Mouse (Mus musculus): ENCODE measurements around the gene Mcm5. TPM values are rescaled to one million over a fixed set of nuclear protein-coding genes. Genes with fewer than 3 reads are reported as not detected.

The Mcm5 gene
- polyA plus RNA-seq, 1 experiment from 2014 or later, result 41.0 TPM

DNA sequence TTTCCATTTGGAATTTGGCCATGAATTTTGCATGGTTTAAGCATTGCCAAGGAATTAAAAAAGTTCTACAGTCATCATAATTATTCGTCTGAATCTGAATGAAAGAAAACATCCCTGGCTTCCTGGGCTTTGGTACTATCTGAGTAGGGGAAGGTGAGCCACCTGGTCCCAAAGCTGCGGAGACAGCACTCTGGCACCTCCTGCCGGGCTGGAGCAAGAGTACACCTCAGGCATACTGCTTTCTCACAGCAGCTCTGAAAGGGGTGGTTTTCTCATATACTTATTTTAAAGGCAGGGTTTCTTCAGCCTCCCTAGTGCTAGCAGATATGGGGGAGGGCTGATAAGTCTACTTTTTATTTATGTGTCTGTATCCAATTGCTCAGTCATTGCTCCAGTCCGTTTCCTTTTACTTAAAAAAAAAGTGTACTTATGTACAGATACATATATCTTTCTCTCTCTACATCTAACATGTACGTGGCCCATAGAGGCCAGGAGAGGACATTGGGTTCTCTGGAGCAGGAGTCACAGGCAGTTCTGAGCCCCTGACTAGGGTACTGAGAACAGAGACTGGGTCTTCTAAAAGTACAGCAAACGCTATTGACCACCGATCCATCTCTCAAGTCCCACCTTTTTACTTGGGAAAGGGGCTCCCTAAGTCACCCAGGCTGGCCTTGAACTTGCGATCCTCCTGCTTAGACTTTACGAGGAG lies 688 bp upstream of the Mcm5 start:
- H3K9me3 ChIP-seq, result no peaks in the 10 kb centered on the region
- peak overlapping the region; percentile 72 for H3K4me3 ChIP-seq
- peak overlapping the region; percentile 52 for H3K9ac ChIP-seq
- H3K27ac ChIP-seq (replicated peaks), result peak overlapping the region; percentile 82
- no peaks in the 10 kb centered on the region for H3K27me3 ChIP-seq
- peaks cover 14% of the 10 kb centered on the region for H3K4me1 ChIP-seq (replicated peaks)
- 0 out of 2 replicates have a peak, but pooled peaks cover 5% of the 10 kb centered on the region for H3K36me3 ChIP-seq
- ATAC-seq (ENCODE audit: low FRiP score, low read depth), result peak; percentile 73
- WGBS, result under 1% methylated on average over 9 of the region's 9 CpGs
- H3K4me2 ChIP-seq, result peak overlapping the region; percentile 63

DNA sequence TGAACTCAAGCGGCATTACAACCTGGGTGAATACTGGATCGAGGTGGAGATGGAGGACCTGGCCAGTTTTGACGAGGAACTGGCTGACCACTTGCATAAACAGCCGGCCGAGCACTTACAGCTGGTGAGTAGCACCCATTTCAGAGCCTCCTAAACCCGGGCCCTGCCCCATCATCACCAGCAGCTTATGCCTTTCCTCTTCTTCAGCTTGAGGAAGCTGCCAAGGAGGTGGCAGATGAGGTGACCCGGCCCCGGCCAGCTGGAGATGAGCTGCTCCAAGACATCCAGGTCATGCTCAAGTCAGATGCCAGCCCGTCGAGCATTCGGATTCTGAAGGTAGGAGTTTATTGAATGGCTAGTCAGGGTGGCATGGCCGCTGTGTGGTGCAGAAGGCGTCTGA lies 724 bp downstream of the Mcm5 start:
- Histone ChIP-seq H3K4me2 (peak overlapping the region; percentile 83), H3K4me3 (peak overlapping the region; percentile 72), H3K36me3 (0 out of 2 replicates have a peak, but pooled peaks cover 5% of the 10 kb centered on the region), H3K4me1 (replicated peaks) (peaks cover 14% of the 10 kb centered on the region), H3K9me3 (no peaks in the 10 kb centered on the region), H3K9ac (peak overlapping the region; percentile 32), H3K27ac (replicated peaks) (no peak overlapping the region), H3K27me3 (no peaks in the 10 kb centered on the region)
- 23% methylated on average over 13 of the region's 13 CpGs for WGBS
- ATAC-seq (ENCODE audit: low FRiP score, low read depth), result no peak

DNA sequence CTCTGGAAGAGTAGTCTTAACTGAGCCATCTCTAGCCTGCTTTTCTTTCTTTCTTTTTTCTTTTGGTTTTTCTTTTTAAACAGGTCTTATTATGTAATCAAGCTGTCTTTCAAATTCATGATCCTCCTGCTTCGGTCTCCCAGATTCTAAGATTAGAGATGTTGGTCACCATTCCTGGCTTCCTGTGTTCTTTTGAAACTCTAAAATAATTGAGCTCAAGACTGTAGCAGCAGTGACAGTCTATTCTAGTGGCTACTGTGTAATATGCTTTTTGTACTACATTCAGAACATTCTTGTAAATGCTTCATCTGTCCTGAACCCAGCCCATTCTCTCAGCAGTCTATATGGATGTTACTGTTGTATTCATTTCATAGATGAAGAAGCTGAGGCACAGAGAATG lies 9.1 kb downstream of the Mcm5 start:
- Histone ChIP-seq H3K4me3 (no peak overlapping the region), H3K36me3 (peaks cover 21% of the 10 kb centered on the region), H3K4me1 (replicated peaks) (no peaks in the 10 kb centered on the region), H3K9me3 (no peaks in the 10 kb centered on the region), H3K27me3 (no peaks in the 10 kb centered on the region), H3K4me2 (no peak overlapping the region), H3K27ac (replicated peaks) (no peak overlapping the region), H3K9ac (no peak overlapping the region)
- WGBS, result 95% methylated on average over 1 of the region's 1 CpGs
- ATAC-seq (ENCODE audit: low FRiP score, low read depth), result no peak

DNA sequence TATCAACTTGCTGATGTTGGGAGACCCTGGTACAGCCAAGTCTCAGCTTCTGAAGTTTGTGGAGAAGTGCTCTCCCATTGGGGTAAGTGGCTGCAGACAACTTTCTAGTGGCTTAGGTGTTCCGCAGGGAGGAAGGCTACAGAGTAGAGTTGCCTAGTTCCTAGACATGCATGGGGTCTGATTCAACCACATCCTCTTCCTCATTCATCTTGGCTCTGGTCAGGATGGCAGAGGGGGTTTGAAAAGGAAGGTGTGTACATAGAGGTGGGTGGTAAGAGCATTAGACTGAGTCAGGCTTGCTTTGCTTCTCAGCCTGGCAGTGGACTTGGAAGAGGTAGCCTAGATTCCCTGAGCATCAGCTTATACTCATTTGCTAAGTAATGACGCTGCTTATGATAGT lies 9.9 kb downstream of the Mcm5 start:
- Histone ChIP-seq H3K9me3 (no peaks in the 10 kb centered on the region), H3K36me3 (peaks cover 21% of the 10 kb centered on the region), H3K27ac (replicated peaks) (no peak overlapping the region), H3K4me3 (no peak overlapping the region), H3K4me2 (no peak overlapping the region), H3K27me3 (no peaks in the 10 kb centered on the region), H3K4me1 (replicated peaks) (no peaks in the 10 kb centered on the region), H3K9ac (no peak overlapping the region)
- WGBS, result 100% methylated on average over 2 of the region's 2 CpGs
- no peak for ATAC-seq (ENCODE audit: low FRiP score, low read depth)

DNA sequence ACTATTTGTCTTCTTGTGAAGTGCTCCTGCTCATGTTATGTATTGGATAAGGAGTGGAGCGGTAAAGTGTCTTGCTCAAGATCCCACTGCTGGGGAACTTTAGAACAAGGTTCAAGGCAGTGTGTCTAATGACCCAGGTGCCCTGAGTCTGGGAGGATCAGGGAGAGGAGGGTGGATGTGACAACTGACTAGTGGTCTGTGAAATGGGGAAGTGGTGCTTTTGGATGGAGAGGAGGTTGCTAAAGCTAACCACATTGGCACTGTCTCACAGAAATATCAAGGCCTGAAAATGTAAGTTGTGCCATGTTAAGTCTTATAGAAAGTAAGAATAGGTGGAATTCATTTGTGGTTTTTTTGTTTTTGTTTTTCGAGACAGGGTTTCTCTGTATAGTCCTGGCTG lies 10.4 kb downstream of the Mcm5 start:
- no peak overlapping the region for H3K9ac ChIP-seq
- no peaks in the 10 kb centered on the region for H3K4me1 ChIP-seq (replicated peaks)
- no peak overlapping the region for H3K4me2 ChIP-seq
- H3K27ac ChIP-seq (replicated peaks), result no peak overlapping the region
- no peak overlapping the region for H3K4me3 ChIP-seq
- no peaks in the 10 kb centered on the region for H3K27me3 ChIP-seq
- ATAC-seq (ENCODE audit: low FRiP score, low read depth), result no peak
- 97% methylated on average over 2 of the region's 2 CpGs for WGBS
- H3K9me3 ChIP-seq, result no peaks in the 10 kb centered on the region
- peaks cover 21% of the 10 kb centered on the region for H3K36me3 ChIP-seq

DNA sequence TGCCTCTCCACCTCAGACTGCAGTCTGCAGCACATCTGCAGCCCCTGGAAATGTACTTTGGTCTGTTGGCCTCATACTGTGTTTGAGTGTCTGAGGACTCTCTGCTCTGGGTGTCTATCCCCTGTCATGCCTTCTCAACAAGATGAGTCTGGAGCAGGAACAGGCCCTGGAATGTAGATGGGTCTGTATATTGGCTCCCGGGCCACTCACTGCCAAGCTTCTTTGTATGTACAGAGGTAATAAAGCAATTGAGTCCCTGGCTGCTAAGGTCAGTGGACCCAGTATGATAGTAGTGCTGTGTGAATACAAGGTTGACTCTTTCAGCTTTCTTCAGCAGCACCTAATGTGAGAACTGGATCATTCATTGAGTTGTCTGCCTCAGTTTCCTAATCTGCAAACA lies 18.0 kb downstream of the Mcm5 start:
- Histone ChIP-seq H3K36me3 (peaks cover 13% of the 10 kb centered on the region; the same call in 1 of the 2 replicates), H3K9ac (no peak overlapping the region), H3K4me1 (replicated peaks) (no peaks in the 10 kb centered on the region), H3K27ac (replicated peaks) (no peak overlapping the region), H3K4me2 (no peak overlapping the region), H3K9me3 (no peaks in the 10 kb centered on the region), H3K27me3 (no peaks in the 10 kb centered on the region), H3K4me3 (no peak overlapping the region)
- WGBS, result 95% methylated on average over 1 of the region's 1 CpGs
- ATAC-seq (ENCODE audit: low FRiP score, low read depth), result no peak

DNA sequence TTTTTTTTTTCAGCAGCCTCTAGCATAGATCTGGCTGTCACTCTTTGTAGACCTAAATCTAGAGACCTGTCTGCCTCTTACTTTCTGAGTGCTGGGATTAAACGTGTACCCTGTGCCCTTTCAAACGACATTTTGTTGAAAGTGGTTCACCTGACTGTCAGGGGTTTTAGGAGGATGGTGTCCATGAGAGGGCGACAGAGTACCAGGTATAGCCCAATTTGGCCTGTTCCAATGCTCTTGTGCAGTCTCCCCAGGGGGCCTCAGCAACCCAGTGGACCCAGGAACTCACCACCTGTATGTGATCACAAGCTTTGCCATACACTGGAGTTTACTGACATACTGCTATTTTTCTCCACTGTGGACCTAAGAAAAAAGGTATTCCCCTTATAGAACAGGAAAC lies 23.1 kb downstream of the Mcm5 start:
- Histone ChIP-seq H3K4me3 (no peak overlapping the region), H3K9ac (no peak overlapping the region), H3K27me3 (no peaks in the 10 kb centered on the region), H3K36me3 (peaks cover 3% of the 10 kb centered on the region; the same call in 1 of the 2 replicates), H3K27ac (replicated peaks) (no peak overlapping the region), H3K9me3 (no peaks in the 10 kb centered on the region), H3K4me1 (replicated peaks) (peaks cover 12% of the 10 kb centered on the region), H3K4me2 (no peak overlapping the region)
- 11% methylated on average over 3 of the region's 3 CpGs for WGBS
- ATAC-seq (ENCODE audit: low FRiP score, low read depth), result no peak

DNA sequence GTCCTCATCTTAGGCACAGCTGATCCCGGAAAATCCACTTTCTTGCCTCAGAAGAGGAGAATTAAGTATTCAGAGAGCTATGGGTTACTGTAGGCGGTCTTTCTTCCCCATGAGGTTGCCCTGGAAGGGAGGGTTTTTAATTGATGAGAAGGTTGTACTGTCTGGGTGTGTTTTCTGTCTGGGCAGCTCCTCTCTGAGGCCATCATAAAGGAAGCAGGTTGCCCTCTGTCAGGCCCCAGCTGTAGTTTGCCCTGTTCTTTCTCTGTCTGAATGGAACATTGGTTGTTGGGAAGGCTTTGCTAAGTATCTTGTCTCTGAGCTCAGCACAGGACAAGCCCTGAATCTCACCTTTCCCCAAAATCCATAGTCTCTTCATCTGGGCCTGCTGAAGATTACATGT lies 24.0 kb downstream of the Mcm5 start:
- Histone ChIP-seq H3K4me2 (no peak overlapping the region), H3K9ac (no peak overlapping the region), H3K27me3 (no peaks in the 10 kb centered on the region), H3K4me1 (replicated peaks) (peaks cover 12% of the 10 kb centered on the region), H3K27ac (replicated peaks) (no peak overlapping the region), H3K36me3 (no peaks in the 10 kb centered on the region), H3K9me3 (no peaks in the 10 kb centered on the region), H3K4me3 (no peak overlapping the region)
- 76% methylated on average over 2 of the region's 2 CpGs for WGBS
- no peak for ATAC-seq (ENCODE audit: low FRiP score, low read depth)

DNA sequence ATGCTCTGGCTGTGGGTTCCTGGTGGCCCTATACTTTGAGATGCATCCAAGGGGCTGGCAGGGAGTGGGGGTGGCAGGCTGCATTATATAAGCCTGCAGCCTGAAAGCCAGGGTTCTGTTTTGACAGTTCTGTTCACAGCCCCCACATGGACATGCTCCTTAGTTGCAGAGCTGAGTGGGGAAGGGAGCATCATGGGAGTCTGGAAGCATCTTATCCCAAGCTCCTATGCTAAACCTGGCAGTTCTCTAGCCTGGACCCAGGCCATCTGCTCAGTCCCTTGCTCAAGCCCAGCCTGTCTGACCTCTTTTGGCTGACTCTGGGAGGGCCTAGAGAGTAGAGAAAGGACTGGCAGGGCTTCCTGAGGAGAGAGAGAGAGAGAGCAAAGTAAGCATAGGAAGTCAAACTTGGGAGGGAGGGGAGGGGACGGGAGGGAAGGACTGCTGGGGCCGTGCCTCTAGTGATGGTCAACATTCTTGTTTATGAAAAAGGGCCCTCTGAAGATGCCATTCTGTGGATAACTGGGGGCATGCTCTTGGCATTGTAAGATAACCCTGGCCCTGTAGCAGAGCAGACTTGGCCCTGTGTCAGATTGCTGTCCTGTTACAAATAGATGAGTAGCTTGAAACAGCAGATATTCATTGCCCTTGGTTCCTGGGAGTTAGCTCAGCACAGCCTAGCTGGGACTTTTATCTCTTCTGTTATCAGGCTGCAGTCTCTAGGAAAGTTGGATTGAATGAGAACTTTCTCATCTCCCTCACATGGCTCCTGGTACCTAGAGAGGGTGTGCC lies 25.4 kb downstream of the Mcm5 start:
- H3K9me3 ChIP-seq, result no peaks in the 10 kb centered on the region
- H3K36me3 ChIP-seq, result no peaks in the 10 kb centered on the region
- H3K4me2 ChIP-seq, result no peak overlapping the region
- WGBS, result 51% methylated on average over 2 of the region's 2 CpGs
- no peaks in the 10 kb centered on the region for H3K27me3 ChIP-seq
- peak; percentile 74 for ATAC-seq (ENCODE audit: low FRiP score, low read depth)
- H3K4me3 ChIP-seq, result no peak overlapping the region
- peaks cover 12% of the 10 kb centered on the region for H3K4me1 ChIP-seq (replicated peaks)
- 0 out of 2 replicates have a peak overlapping the region, but pooled peaks have one; percentile 6 for H3K27ac ChIP-seq (replicated peaks)
- no peak overlapping the region for H3K9ac ChIP-seq

DNA sequence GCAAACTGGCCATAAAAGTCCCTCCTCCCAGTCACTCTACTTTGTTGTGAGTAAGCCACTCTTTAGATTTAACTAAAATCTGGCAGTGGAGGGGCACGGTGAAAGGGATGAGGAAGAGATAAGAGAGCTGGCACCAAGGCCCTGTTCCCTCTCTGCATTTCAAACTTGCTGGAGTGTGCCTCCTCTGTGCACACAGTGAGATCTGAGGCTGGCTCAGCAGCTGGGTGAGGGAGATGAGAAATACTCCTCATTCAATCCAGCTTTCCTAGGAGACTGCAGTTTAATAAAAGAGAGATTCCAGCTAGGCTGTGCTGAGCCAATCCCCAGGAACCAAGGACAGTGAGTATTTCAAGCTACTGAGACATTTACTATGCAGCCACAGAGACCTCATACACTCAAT lies 26.4 kb downstream of the Mcm5 start:
- no peaks in the 10 kb centered on the region for H3K27me3 ChIP-seq
- H3K4me3 ChIP-seq, result no peak overlapping the region
- peaks cover 12% of the 10 kb centered on the region for H3K4me1 ChIP-seq (replicated peaks)
- no peak overlapping the region for H3K27ac ChIP-seq (replicated peaks)
- no peak overlapping the region for H3K9ac ChIP-seq
- no peaks in the 10 kb centered on the region for H3K9me3 ChIP-seq
- WGBS, result 40% methylated on average over 1 of the region's 1 CpGs
- H3K4me2 ChIP-seq, result no peak overlapping the region
- no peaks in the 10 kb centered on the region for H3K36me3 ChIP-seq
- ATAC-seq (ENCODE audit: low FRiP score, low read depth), result peak; percentile 51; the same call in 1 of the 2 replicates

DNA sequence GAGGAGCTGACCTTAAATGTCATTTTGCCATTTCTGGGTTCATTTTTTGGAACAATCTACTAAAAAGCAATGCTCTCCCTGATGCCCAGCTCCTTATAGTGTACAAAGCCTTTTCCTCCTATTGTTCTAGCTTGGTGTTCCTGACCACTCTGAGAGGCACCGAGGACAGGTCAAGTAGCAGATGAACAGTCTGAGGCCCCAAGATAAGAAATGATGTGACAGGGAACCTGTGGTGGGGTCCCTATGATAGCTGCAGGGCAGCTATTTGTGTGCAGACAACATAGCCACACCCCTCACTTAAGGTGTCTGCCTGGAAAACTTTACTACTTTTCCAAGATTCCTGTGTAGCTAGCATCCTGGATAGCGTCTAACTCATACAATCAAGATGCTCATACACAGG lies 26.9 kb downstream of the Mcm5 start:
- Histone ChIP-seq H3K9ac (no peak overlapping the region), H3K27me3 (no peaks in the 10 kb centered on the region), H3K4me2 (no peak overlapping the region), H3K4me1 (replicated peaks) (peaks cover 12% of the 10 kb centered on the region), H3K36me3 (no peaks in the 10 kb centered on the region), H3K4me3 (no peak overlapping the region), H3K9me3 (no peaks in the 10 kb centered on the region), H3K27ac (replicated peaks) (no peak overlapping the region)
- no peak for ATAC-seq (ENCODE audit: low FRiP score, low read depth)
- WGBS, result 86% methylated on average over 2 of the region's 2 CpGs

DNA sequence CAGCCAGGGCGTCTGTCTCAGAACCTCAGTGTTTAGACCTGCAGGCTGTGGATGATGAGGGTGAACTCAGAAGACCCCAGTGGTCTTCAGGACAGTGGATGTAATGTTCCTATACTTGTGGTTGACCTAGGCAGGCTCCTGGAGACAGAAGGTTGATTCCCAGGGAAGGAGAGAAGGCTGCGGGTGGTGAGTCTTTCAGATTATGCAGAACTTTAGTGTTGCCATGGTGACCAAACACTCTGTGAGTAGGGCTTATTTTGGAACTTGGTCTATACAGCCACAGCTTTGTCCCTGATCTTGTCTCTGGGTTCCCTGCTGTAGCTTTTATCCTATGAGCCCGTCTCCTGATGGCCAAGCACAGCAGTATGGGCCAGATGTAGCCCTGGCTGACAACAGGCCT lies 28.2 kb downstream of the Mcm5 start:
- 45% methylated on average over 3 of the region's 3 CpGs for WGBS
- peaks cover 12% of the 10 kb centered on the region for H3K4me1 ChIP-seq (replicated peaks)
- no peaks in the 10 kb centered on the region for H3K36me3 ChIP-seq
- no peaks in the 10 kb centered on the region for H3K9me3 ChIP-seq
- no peaks in the 10 kb centered on the region for H3K27me3 ChIP-seq
- no peak overlapping the region for H3K4me2 ChIP-seq
- no peak overlapping the region for H3K4me3 ChIP-seq
- no peak overlapping the region for H3K9ac ChIP-seq
- no peak for ATAC-seq (ENCODE audit: low FRiP score, low read depth)
- H3K27ac ChIP-seq (replicated peaks), result no peak overlapping the region
